Comparison of ENCODE assay signal across 21 mouse cellular contexts in genomic region chr10:21525555-21525954, GRCm38 (mm10).
DNase-seq lines count a peak whose midpoint lies in the region; ATAC-seq and TF ChIP-seq lines count a peak whose summit lies in the region.
"Had no signal": no experiment of that assay in that cellular context is flagged by ENCODE, and none has a peak within 500 bp of the region (broad histone marks: within the 10 kb centered on the region; RNA-seq: fewer than 3 reads in every experiment).

No protein-coding gene starts in this region.

- no peak overlapping the region for H3K4me2 ChIP-seq in liver, embryonic 14.5 days (ENCODE audit: low read depth)
- H3K4me2 ChIP-seq: embryonic facial prominence, embryonic 12.5 days; forebrain, embryonic 13.5 days; hindbrain, embryonic 14.5 days; intestine, embryonic 15.5 days had no signal

- no peak overlapping the region for H3K4me3 ChIP-seq in liver, embryonic 14.5 days (ENCODE audit: insufficient read depth in 1 of 2, low read depth in 2 of 2, low read length in 2 of 2)
- no peak overlapping the region for H3K4me3 ChIP-seq in hindbrain, embryonic 10.5 days
- H3K4me3 ChIP-seq in cerebellum, adult 2 months (replicated peaks; ENCODE audit: insufficient read depth, low read depth, low read length): no peak overlapping the region
- H3K4me3 ChIP-seq: embryonic facial prominence, embryonic 12.5 days; forebrain, embryonic 13.5 days; gastrocnemius, adult 2 months; heart, embryonic 10.5 days; intestine, embryonic 15.5 days had no signal

- no peaks in the 10 kb centered on the region for H3K36me3 ChIP-seq in liver, embryonic 14.5 days (replicated peaks; ENCODE audit: control insufficient read depth, insufficient read depth, low read depth)
- no peaks in the 10 kb centered on the region for H3K36me3 ChIP-seq in hindbrain, embryonic 10.5 days
- H3K36me3 ChIP-seq: embryonic facial prominence, embryonic 12.5 days; heart, embryonic 10.5 days; intestine, embryonic 15.5 days had no signal

- no peak for TF ChIP-seq CTCF in liver, embryonic 14.5 days (IDR thresholded peaks at IDR 0.05; ENCODE audit: low read depth)
- no peak for TF ChIP-seq CTCF in cerebellum, adult 2 months (IDR thresholded peaks at IDR 0.05; ENCODE audit: borderline replicate concordance, insufficient read depth, low read depth, low read length)

- peaks cover 0 to 2% of the 10 kb centered on the region in 2 experiments; a peak in 1 of 4 replicates for H3K4me1 ChIP-seq in liver, embryonic 14.5 days (replicated peaks; ENCODE audit: control insufficient read depth in 2 of 2, insufficient read depth in 2 of 2, low read length in 1 of 2)
- no peaks in the 10 kb centered on the region for H3K4me1 ChIP-seq in hindbrain, embryonic 10.5 days (replicated peaks)
- H3K4me1 ChIP-seq in cerebellum, adult 2 months (ENCODE audit: control insufficient read depth, insufficient read depth, low read length): no peaks in the 10 kb centered on the region
- H3K4me1 ChIP-seq: embryonic facial prominence, embryonic 12.5 days; forebrain, embryonic 13.5 days; intestine, embryonic 15.5 days had no signal

- 18% methylated on average over 2 of the region's 2 CpGs for WGBS in liver, embryonic 14.5 days (ENCODE audit: insufficient replicate concordance)
- WGBS in hindbrain, embryonic 10.5 days: 65% methylated on average over 2 of the region's 2 CpGs
- WGBS in cerebellum, adult 2 months: 73% methylated on average over 2 of the region's 2 CpGs

- no peaks in the 10 kb centered on the region for H3K27me3 ChIP-seq in liver, embryonic 14.5 days (ENCODE audit: control insufficient read depth, insufficient read depth, low read length)
- H3K27me3 ChIP-seq in hindbrain, embryonic 10.5 days (ENCODE audit: insufficient read depth, poor library complexity, severe bottlenecking): no peaks in the 10 kb centered on the region
- no peaks in the 10 kb centered on the region for H3K27me3 ChIP-seq in cerebellum, adult 2 months (ENCODE audit: control insufficient read depth, insufficient read depth, low read length)
- H3K27me3 ChIP-seq: embryonic facial prominence, embryonic 12.5 days; forebrain, embryonic 13.5 days; intestine, embryonic 15.5 days had no signal

- H3K9me3 ChIP-seq in liver, embryonic 14.5 days (ENCODE audit: control insufficient read depth, low read length): no peaks in the 10 kb centered on the region
- no peaks in the 10 kb centered on the region for H3K9me3 ChIP-seq in hindbrain, embryonic 10.5 days
- H3K9me3 ChIP-seq: embryonic facial prominence, embryonic 12.5 days; forebrain, embryonic 13.5 days; heart, embryonic 10.5 days; intestine, embryonic 15.5 days had no signal

- peak; percentile 65 for ATAC-seq in liver, embryonic 14.5 days (ENCODE audit: insufficient read depth)
- ATAC-seq in megakaryocyte progenitor cell, adult 5-6 weeks (replicated peaks; ENCODE audit: poor library complexity): peak; percentile 91
- ATAC-seq: forebrain, embryonic 13.5 days; forebrain, postnatal 0 days; intestine, embryonic 15.5 days had no signal

- DNase-seq in heart, adult 11 months: peak; percentile 52
- no peak for DNase-seq in heart, postnatal 4 days
- DNase-seq in c-Kit-positive CD71-positive TER-119-positive erythroid progenitor cells, embryonic 14.5 days (ENCODE audit: low spot score): peak; percentile 4
- DNase-seq in liver, embryonic 14.5 days (ENCODE audit: low read depth in 3 of 3, low spot score in 3 of 3): no peak
- no peak for DNase-seq in adrenal gland, adult 8-10 months
- no peak for DNase-seq in hindbrain, embryonic 10.5 days (ENCODE audit: low spot score)
- no peak for DNase-seq in cerebellum, adult 2 months
- DNase-seq: adrenal gland, postnatal 14 days; cerebellum, adult 8-10 months; cerebellum, postnatal 14 days; forebrain, postnatal 0 days; gastrocnemius, adult 2 months; gastrocnemius, postnatal 25 days; heart, adult 18-20 months; heart, postnatal 10 days had no signal

- no peak overlapping the region for H3K27ac ChIP-seq in liver, embryonic 14.5 days
- no peak overlapping the region for H3K27ac ChIP-seq in hindbrain, embryonic 10.5 days
- H3K27ac ChIP-seq in cerebellum, adult 2 months (ENCODE audit: insufficient read depth, low read length): no peak overlapping the region
- H3K27ac ChIP-seq: embryonic facial prominence, embryonic 12.5 days; forebrain, embryonic 13.5 days; gastrocnemius, adult 2 months; heart, embryonic 10.5 days; hindbrain, embryonic 14.5 days; intestine, embryonic 15.5 days had no signal

- no peak overlapping the region for H3K9ac ChIP-seq in liver, embryonic 14.5 days (replicated peaks)
- H3K9ac ChIP-seq: embryonic facial prominence, embryonic 12.5 days; forebrain, embryonic 13.5 days; forebrain, postnatal 0 days; hindbrain, embryonic 14.5 days; intestine, embryonic 15.5 days had no signal

- TF ChIP-seq POLR2A in cerebellum, adult 2 months (IDR thresholded peaks at IDR 0.05; ENCODE audit: borderline replicate concordance, insufficient read depth, low read length): no peak

- peak; percentile 32; the same call in 1 of the 2 replicates for TF ChIP-seq EP300 in liver, embryonic 14.5 days (IDR thresholded peaks at IDR 0.05; ENCODE audit: low read depth)

Comparison
In these comparisons a context has a peak if more than half of its experiments do, and no peak if none do; other contexts are left out.
1. DNase-seq: peak in heart, adult 11 months (single experiment) and c-Kit-positive CD71-positive TER-119-positive erythroid progenitor cells, embryonic 14.5 days (single experiment); none in heart, postnatal 4 days (single experiment), liver, embryonic 14.5 days (0 of 3), adrenal gland, adult 8-10 months (single experiment), hindbrain, embryonic 10.5 days (single experiment) and cerebellum, adult 2 months (0 of 2).